Mouse (Mus musculus) hindbrain, embryonic 11.5 days (tissue): ENCODE measurements around the gene Col2a1. TPM values are rescaled to one million over a fixed set of nuclear protein-coding genes. Genes with fewer than 3 reads are reported as not detected.

Experiments used
- ATAC-seq: fragments of 200-750 bp; cut with Nextera tagmentation; 2 replicates; pipeline ENCODE4 v1.8.0; 2017; ENCODE audit warnings: mild to moderate bottlenecking, moderate TSS enrichment, moderate library complexity; ENCODE audit not compliant: low FRiP score
- DNase-seq: peaks from one replicate; pipeline ENCODE4 v3.0.0-alpha.2; 2015; ENCODE audit warnings: low spot score
- H3K27ac ChIP-seq: fragments of 300-500 bp; sonication (generic); 2 replicates; pipeline ENCODE4 v1.5.1; 2014; ENCODE audit warnings: mild to moderate bottlenecking, low read depth, low read length
- H3K27me3 ChIP-seq: fragments of 300-500 bp; sonication (generic); 2 replicates; pipeline ENCODE4 v1.6.1; 2014; ENCODE audit warnings: mild to moderate bottlenecking, low read length, moderate library complexity, mixed read lengths; ENCODE audit not compliant: control insufficient read depth, insufficient read depth
- H3K36me3 ChIP-seq: fragments of 300-500 bp; sonication (generic); 2 replicates; pipeline ENCODE4 v1.6.1; 2014; ENCODE audit warnings: mild to moderate bottlenecking, low read length, moderate library complexity, mixed read lengths; ENCODE audit not compliant: control insufficient read depth, insufficient read depth
- H3K4me1 ChIP-seq: fragments of 300-500 bp; sonication (generic); replicated peaks from 2 replicates; pipeline ENCODE4 v1.6.1; 2014; ENCODE audit warnings: low read length, mixed read lengths; ENCODE audit not compliant: control insufficient read depth, insufficient read depth
- H3K4me2 ChIP-seq: fragments of 300-500 bp; sonication (generic); replicated peaks from 2 replicates; pipeline ENCODE4 v1.6.1; 2014; ENCODE audit warnings: mild to moderate bottlenecking, low read depth, low read length
- H3K4me3 ChIP-seq: fragments of 300-500 bp; sonication (generic); 2 replicates; pipeline ENCODE4 v1.5.1; 2014; ENCODE audit warnings: low read depth, low read length
- H3K9ac ChIP-seq: fragments of 300-500 bp; sonication (generic); 2 replicates; pipeline ENCODE4 v1.6.1; 2014; ENCODE audit warnings: low read depth, low read length
- H3K9me3 ChIP-seq: fragments of 300-500 bp; sonication (generic); 2 replicates; pipeline ENCODE4 v1.6.1; 2016; ENCODE audit warnings: low read length; ENCODE audit not compliant: control insufficient read depth
- WGBS: fragments of 180-500 bp; shearing (Covaris S2); extraction: QIAGEN DNeasy Blood & Tissue Kit; methylation state at CpG from one replicate; pipeline ENCODE4 v1.1.7; 2014; 5-methylcytosine and 5-hydroxymethylcytosine counted together
- polyA plus RNA-seq: library from polyadenylated mRNA; unstranded; fragments of >200 nt; fragmentation: Nextera tagmentation; extraction: Ambion mirVana; gene quantifications from 2 replicates; pipeline ENCODE4 v1.2.1, GENCODE M21; 2014

Gene Col2a1
- polyA plus RNA-seq, 1 experiment from 2014 or later, result 128 TPM

DNA sequence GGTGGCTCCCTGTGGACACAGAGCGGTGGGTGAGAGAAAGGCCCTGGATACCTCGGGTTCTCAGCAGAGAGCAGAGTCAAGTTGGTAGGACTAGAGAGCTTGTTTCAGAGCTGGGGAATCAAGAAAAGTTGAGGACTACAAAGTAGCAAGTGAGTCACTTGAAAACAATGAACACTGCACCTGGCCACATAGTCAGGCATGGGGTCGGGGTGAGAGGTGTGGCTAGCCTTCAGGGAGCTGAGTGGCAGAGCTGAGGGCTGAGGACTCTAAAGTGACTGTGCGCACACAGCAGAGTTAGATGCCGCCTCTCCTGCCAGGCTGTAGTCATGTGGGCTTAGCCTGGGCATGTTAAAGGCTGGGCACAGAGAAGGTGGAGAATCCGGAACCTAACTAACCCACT, 22.9 kb downstream of the Col2a1 start:
- no peak overlapping the region for H3K27ac ChIP-seq
- DNase-seq (no peak), ATAC-seq (no peak)
- H3K4me1 ChIP-seq, result no peaks in the 10 kb centered on the region
- H3K9me3 ChIP-seq, result no peaks in the 10 kb centered on the region
- H3K36me3 ChIP-seq, result peaks cover 46% of the 10 kb centered on the region
- no peaks in the 10 kb centered on the region for H3K27me3 ChIP-seq
- no peak overlapping the region for H3K4me2 ChIP-seq
- WGBS, result 98% methylated on average over 6 of the region's 6 CpGs
- H3K4me3 ChIP-seq, result no peak overlapping the region
- H3K9ac ChIP-seq, result no peak overlapping the region

DNA sequence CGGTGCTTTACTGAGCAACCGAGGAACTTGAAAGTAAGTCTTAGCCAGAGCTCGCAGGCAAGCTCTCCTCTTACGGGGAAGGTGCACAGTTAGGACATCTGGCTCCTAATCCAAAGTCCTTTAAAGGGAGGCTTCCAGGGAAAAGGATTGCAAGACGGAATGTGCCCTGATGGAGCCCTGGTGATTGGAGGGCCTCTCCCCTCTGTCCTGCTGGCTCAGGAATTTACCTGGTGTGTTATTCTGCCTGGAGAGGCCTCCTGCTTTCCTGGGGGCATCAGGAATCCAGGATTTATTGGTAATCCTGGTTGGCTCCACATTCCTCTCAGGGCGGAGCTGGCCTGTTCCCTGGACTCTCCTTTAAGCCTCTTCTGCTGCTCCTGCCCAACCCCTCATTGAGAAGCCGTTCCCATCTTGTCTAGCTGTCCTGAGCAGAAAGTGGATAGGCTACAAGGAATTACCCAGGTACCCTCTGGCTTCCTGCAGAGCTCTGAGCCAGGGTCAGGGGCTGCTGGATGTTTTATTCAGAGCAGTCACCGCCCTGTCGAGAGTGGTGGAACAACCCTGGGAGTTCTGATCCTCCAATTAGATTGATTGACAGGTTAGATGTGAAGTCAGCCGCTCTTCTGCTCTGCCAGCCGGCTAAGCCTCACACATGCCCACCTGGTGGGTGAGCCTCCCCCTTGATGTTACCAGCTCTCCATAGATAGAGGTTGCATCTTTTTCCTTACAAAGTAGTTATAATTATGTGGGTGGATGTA, 31.1 kb downstream of the Col2a1 start:
- DNase-seq (no peak), ATAC-seq (no peak)
- H3K27ac ChIP-seq, result no peak overlapping the region
- no peaks in the 10 kb centered on the region for H3K4me1 ChIP-seq
- H3K9ac ChIP-seq, result no peak overlapping the region
- H3K27me3 ChIP-seq, result no peaks in the 10 kb centered on the region
- 34% methylated on average over 11 of the region's 11 CpGs for WGBS
- H3K4me2 ChIP-seq, result no peak overlapping the region
- no peak overlapping the region for H3K4me3 ChIP-seq
- H3K9me3 ChIP-seq, result no peaks in the 10 kb centered on the region
- H3K36me3 ChIP-seq, result peaks cover 19% of the 10 kb centered on the region

DNA sequence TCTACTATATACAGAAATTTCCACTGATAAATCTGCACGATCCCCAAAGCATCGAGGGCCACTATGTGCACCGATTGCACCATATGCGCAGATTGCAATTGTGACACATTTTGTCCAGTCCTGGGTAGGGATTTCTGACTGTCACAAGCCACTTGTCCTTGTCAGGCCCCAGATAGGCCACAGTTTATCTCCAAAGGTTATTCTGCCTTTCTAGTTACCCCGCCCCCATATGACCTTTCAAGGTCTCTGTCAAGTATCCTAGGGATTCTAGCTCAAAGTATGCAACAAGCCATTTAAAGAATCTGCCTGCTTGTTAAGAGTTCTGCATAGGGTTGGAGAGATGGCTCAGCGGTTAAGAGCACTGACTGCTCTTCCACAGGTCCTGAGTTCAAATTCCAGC, 31.9 kb downstream of the Col2a1 start:
- H3K27me3 ChIP-seq, result no peaks in the 10 kb centered on the region
- DNase-seq (no peak), ATAC-seq (no peak)
- H3K4me3 ChIP-seq, result no peak overlapping the region
- no peak overlapping the region for H3K4me2 ChIP-seq
- no peak overlapping the region for H3K27ac ChIP-seq
- H3K9me3 ChIP-seq, result no peaks in the 10 kb centered on the region
- WGBS, result 83% methylated on average over 6 of the region's 6 CpGs
- H3K4me1 ChIP-seq, result no peaks in the 10 kb centered on the region
- H3K9ac ChIP-seq, result no peak overlapping the region
- peaks cover 12% of the 10 kb centered on the region for H3K36me3 ChIP-seq

DNA sequence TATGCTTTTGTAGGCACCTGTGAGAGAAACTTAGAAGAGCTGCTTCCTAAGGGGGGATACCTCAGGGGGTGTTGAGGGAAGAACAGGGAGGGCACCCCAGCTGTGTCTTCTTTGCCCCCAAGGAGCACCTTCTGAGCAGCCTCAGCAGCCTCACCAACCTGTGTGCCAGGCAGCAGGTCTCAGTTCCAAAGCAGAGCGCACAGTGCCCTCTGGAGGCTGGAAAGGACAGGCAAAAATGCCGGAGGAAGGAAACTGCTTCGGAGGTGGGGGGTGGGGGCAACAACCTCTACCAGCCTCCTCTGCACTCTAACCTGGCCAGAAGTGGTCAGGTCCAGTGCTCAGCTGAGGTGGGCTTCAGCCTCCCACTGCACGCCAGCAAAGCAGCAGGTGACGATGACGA, 34.2 kb downstream of the Col2a1 start:
- DNase-seq (peak; percentile 55), ATAC-seq (no peak)
- 45% methylated on average over 6 of the region's 6 CpGs for WGBS
- no peak overlapping the region for H3K9ac ChIP-seq
- H3K4me1 ChIP-seq, result peaks cover 1% of the 10 kb centered on the region; the same call in 1 of the 2 replicates
- no peak overlapping the region for H3K4me3 ChIP-seq
- no peaks in the 10 kb centered on the region for H3K9me3 ChIP-seq
- H3K27me3 ChIP-seq, result no peaks in the 10 kb centered on the region
- H3K4me2 ChIP-seq, result no peak overlapping the region
- no peak overlapping the region for H3K27ac ChIP-seq
- no peaks in the 10 kb centered on the region for H3K36me3 ChIP-seq

DNA sequence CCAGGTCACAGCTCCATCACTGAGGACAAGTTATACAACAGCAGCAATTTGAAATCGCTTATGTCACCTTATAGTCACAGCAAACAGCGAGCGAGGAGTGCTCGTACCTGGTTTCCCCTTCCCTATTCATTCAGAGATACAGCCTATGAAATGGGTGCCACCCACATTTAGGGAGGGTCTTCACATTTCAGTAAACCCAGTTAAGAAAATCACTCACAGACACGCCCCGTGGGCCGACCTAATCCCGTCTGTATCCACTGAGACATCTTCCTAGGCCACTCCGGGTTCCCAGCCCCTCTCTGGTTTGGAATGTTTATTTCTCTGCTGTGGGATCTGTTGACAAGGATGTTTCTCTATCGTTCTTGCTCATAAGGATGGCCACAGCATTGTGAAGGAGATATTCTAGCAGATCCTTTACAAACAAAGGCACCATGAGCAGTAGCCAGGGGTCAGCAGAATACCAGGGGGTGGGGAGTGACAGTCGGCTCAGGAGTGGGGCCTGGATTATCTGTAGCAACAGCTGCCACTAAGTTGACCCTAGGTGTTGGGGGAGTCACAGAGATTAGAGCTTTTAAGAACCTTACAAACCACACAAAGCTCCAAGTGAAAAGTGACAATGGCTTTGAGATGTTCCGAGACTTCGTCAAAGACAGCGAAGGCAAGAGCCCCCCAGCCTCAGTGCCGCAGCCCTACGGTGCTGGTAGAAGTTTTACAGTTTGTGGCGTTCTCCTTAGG, 39.0 kb downstream of the Col2a1 start:
- H3K4me2 ChIP-seq, result peak overlapping the region; percentile 71; the same call in 1 of the 2 replicates
- 65% methylated on average over 17 of the region's 17 CpGs for WGBS

DNA sequence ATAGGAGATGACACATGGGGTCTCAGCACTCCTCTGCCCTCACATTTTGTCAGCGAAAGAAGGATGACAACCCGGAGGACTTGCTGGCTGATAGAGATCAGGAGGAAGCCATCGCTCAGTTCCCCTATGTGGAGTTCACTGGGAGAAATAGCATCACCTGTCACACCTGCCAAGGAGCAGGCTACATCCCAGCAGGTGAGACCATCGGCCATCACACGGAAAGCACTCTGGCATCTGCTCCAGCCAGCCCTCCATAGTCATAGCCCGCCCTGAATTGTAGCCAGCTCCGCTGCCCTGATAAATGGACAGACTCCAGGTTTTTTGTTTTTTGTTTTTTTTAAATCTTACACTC, 39.7 kb downstream of the Col2a1 start:
- Histone ChIP-seq H3K36me3 (no peaks in the 10 kb centered on the region), H3K27ac (peak overlapping the region; percentile 71; the same call in 1 of the 2 replicates), H3K4me1 (peaks cover 3% of the 10 kb centered on the region; the same call in 1 of the 2 replicates), H3K4me3 (peak overlapping the region; percentile 56), H3K9ac (peak overlapping the region; percentile 68), H3K4me2 (peak overlapping the region; percentile 71), H3K27me3 (no peaks in the 10 kb centered on the region), H3K9me3 (no peaks in the 10 kb centered on the region)
- no peak for DNase-seq
- WGBS, result 20% methylated on average over 7 of the region's 7 CpGs
- ATAC-seq, result no peak

More for the DNA sequence above, 39.0 kb downstream of the Col2a1 start:
- Histone ChIP-seq H3K4me1 (peaks cover 3% of the 10 kb centered on the region; the same call in 1 of the 2 replicates), H3K9ac (no peak overlapping the region), H3K4me3 (no peak overlapping the region), H3K9me3 (no peaks in the 10 kb centered on the region), H3K27me3 (no peaks in the 10 kb centered on the region), H3K36me3 (no peaks in the 10 kb centered on the region), H3K27ac (no peak overlapping the region)
- ATAC-seq (no peak), DNase-seq (no peak)

DNA sequence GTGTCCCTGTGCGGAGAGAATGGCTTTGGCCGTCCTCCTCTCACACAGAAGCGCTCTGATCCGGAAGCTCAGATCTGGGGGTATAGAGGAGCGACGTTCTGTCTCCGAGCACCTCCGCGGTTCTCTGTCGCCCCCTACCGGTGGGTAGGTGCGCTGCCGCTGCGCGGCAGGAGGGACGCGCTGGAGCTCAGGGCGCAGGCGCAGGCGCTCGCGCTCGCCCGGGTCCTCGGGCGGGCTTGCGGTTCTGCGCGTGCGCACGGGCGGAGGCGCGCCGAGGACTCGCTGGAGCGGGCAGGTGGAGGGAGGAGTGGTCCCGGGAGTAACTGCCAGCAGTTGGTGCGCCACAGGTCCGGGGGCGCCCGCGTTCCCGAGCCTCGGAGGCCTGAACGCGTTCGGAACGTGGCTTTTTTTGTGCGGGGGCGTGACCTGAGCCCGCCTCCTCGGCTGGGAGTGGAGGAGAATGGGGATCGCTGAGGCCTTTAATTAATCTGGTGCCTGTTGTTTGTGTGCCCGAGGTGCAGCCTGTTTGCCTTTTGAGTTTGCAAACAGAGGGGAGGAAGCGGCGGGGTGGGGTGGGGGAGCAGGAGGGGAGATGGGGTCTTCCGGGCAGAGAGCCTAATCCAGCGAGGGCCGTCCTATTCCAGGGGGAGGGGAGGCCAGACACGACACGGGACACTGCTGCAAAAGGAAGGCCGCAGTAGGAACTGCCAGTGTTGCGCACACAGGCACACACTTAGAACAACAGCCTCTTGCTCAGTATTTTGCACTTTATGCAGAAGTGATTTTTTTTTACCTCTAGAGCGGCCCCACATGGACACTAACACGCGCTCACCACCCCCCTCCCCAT, 40.3 kb downstream of the Col2a1 start, which contains the start of gene Tmem106c:
Gene Tmem106c (plus strand): TSS at position 212 of the 847 bp plus-strand sequence.
- H3K4me3 ChIP-seq, result peak within 1 kb of the TSS; percentile 56
- H3K27ac ChIP-seq, result peak within 1 kb of the TSS; percentile 71
- DNase-seq, result peak; percentile 98
- H3K36me3 ChIP-seq, result no peaks in the 10 kb centered on the region
- H3K27me3 ChIP-seq, result no peaks in the 10 kb centered on the region
- peak within 1 kb of the TSS; percentile 68 for H3K9ac ChIP-seq
- WGBS, result 1% methylated on average over 67 of the region's 67 CpGs
- no peaks in the 10 kb centered on the region for H3K9me3 ChIP-seq
- H3K4me1 ChIP-seq, result peaks cover 3% of the 10 kb centered on the region; the same call in 1 of the 2 replicates
- ATAC-seq, result peak; percentile 94
- H3K4me2 ChIP-seq, result peak within 1 kb of the TSS; percentile 71

DNA sequence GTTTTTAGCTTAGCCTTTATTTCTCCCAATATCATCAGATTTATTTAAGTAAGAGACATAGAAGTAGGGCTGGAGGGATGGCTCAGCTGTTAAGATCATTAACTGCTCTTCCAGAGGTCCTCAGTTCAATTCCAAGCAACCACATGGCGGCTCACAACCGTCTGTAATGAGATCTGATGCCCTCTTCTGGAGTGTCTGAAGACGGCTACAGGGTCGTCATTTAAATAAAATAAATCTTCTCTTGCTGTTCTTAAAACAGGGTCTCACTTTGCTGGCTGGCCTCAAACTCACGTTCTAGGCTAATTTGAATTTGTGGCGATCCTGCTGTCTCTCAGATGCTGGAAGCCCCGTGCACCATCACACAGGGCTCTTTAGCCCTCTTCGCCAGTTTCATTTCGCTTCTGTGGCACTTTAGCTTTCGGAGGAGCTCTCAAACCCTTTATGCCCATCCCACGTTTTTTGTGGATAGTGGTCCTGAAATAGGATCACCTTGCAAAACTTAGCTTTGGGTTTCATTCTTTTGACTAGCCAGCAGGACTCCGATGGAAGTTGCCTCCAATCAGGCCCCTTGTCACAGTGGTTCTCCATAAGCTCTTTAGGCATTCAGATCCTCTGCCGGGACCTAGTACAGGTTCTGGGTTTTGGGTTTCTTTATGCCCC, 41.0 kb downstream of the Col2a1 start:
- Histone ChIP-seq H3K4me3 (peak overlapping the region; percentile 56), H3K27me3 (no peaks in the 10 kb centered on the region), H3K9ac (peak overlapping the region; percentile 37), H3K4me1 (peaks cover 3% of the 10 kb centered on the region; the same call in 1 of the 2 replicates), H3K4me2 (peak overlapping the region; percentile 71), H3K36me3 (no peaks in the 10 kb centered on the region), H3K9me3 (no peaks in the 10 kb centered on the region), H3K27ac (peak overlapping the region; percentile 49; the same call in 1 of the 2 replicates)
- ATAC-seq, result peak; percentile 48
- WGBS, result 11% methylated on average over 13 of the region's 13 CpGs
- DNase-seq, result no peak
